8 mouse cellular contexts compared by ENCODE assay signal in the genomic region with DNA sequence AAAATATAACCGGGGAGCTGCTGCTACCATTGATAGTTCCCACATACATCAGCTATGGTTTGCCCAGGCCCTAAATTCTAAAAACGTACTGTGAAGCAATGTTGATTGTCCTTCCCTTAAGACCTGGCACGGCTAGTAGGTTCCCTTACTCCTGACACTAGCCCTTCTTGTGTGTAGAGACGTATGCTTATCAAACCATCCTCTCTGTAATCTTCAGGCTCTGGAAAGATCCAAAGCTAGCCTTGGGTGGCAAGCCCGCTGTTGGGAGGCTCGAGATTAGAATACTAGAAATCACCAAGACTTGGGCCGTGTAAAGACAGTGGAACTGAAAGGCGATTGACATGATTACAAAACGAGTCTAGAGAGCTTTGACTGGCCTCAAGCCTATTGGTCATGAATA. TPM values are rescaled to one million over a fixed set of nuclear protein-coding genes. Genes with fewer than 3 reads are reported as not detected.
DNase-seq lines count a peak whose midpoint lies in the region; ATAC-seq and TF ChIP-seq lines count a peak whose summit lies in the region.

No protein-coding gene starts in this region.

- H3K4me1 ChIP-seq in lung, adult 2 months (ENCODE audit: control insufficient read depth, insufficient read depth, low read length) = peaks cover 3% of the 10 kb centered on the region; the same call in 1 of the 2 replicates
- H3K4me1 ChIP-seq in embryonic facial prominence, embryonic 10.5 days = peaks cover 15% of the 10 kb centered on the region
- H3K4me1 ChIP-seq in intestine, postnatal 0 days (replicated peaks; ENCODE audit: control insufficient read depth, insufficient read depth, low read length) = peaks cover 5% of the 10 kb centered on the region; the same call in 1 of the 2 replicates
- peaks cover 22% of the 10 kb centered on the region for H3K4me1 ChIP-seq in neural tube, embryonic 13.5 days (replicated peaks)

- WGBS in lung, adult 2 months = 46% methylated on average over 9 of the region's 9 CpGs
- WGBS in embryonic facial prominence, embryonic 10.5 days = 74% methylated on average over 9 of the region's 9 CpGs
- WGBS in intestine, postnatal 0 days = 45% methylated on average over 9 of the region's 9 CpGs
- 71% methylated on average over 9 of the region's 9 CpGs for WGBS in neural tube, embryonic 13.5 days

- 0 out of 2 replicates have a peak overlapping the region, but pooled peaks have one; percentile 94 for H3K9ac ChIP-seq in intestine, postnatal 0 days (ENCODE audit: low read depth, low read length)
- H3K9ac ChIP-seq in neural tube, embryonic 13.5 days = peak overlapping the region; percentile 94

- no peaks in the 10 kb centered on the region for H3K27me3 ChIP-seq in embryonic facial prominence, embryonic 10.5 days (replicated peaks; ENCODE audit: low read depth, poor library complexity, severe bottlenecking)
- no peaks in the 10 kb centered on the region for H3K27me3 ChIP-seq in intestine, postnatal 0 days (replicated peaks; ENCODE audit: control insufficient read depth, insufficient read depth, low read length)
- H3K27me3 ChIP-seq in neural tube, embryonic 13.5 days = 0 out of 2 replicates have a peak, but pooled peaks cover 4% of the 10 kb centered on the region

- H3K9me3 ChIP-seq in embryonic facial prominence, embryonic 10.5 days = no peaks in the 10 kb centered on the region
- no peaks in the 10 kb centered on the region for H3K9me3 ChIP-seq in intestine, postnatal 0 days (ENCODE audit: control insufficient read depth)
- H3K9me3 ChIP-seq in neural tube, embryonic 13.5 days = no peaks in the 10 kb centered on the region

- no peak for TF ChIP-seq CTCF in lung, adult 2 months (IDR thresholded peaks at IDR 0.05; ENCODE audit: insufficient read depth, low read length)
- TF ChIP-seq CTCF in intestine, postnatal 0 days (IDR thresholded peaks at IDR 0.05; ENCODE audit: low read depth) = no peak

- peaks cover 41% of the 10 kb centered on the region for H3K36me3 ChIP-seq in embryonic facial prominence, embryonic 10.5 days (replicated peaks)
- H3K36me3 ChIP-seq in intestine, postnatal 0 days (ENCODE audit: control insufficient read depth, insufficient read depth) = peaks cover 20% of the 10 kb centered on the region
- H3K36me3 ChIP-seq in neural tube, embryonic 13.5 days = peaks cover 42% of the 10 kb centered on the region

- no peak for TF ChIP-seq POLR2A in lung, adult 2 months (IDR thresholded peaks at IDR 0.05; ENCODE audit: borderline replicate concordance, extremely low read depth, low read depth, low read length)

- H3K4me2 ChIP-seq in intestine, postnatal 0 days (replicated peaks; ENCODE audit: low read depth) = peak overlapping the region; percentile 94
- H3K4me2 ChIP-seq in neural tube, embryonic 13.5 days = peak overlapping the region; percentile 79

- peak overlapping the region; percentile 24 for H3K4me3 ChIP-seq in lung, adult 2 months (replicated peaks; ENCODE audit: extremely low read depth, low read depth, low read length)
- peak overlapping the region; percentile 92 for H3K4me3 ChIP-seq in embryonic facial prominence, embryonic 10.5 days
- H3K4me3 ChIP-seq in intestine, postnatal 0 days (ENCODE audit: low read depth, low read length) = peak overlapping the region; percentile 97
- peak overlapping the region; percentile 95 for H3K4me3 ChIP-seq in neural tube, embryonic 13.5 days

- no peak for ATAC-seq in intestine, postnatal 0 days
- no peak for ATAC-seq in neural tube, embryonic 13.5 days (ENCODE audit: low read depth)

- no peak overlapping the region for H3K27ac ChIP-seq in embryonic facial prominence, embryonic 10.5 days (replicated peaks)
- no peak overlapping the region for H3K27ac ChIP-seq in intestine, postnatal 0 days (ENCODE audit: low read depth, low read length)
- no peak overlapping the region for H3K27ac ChIP-seq in neural tube, embryonic 13.5 days (replicated peaks)

- DNase-seq in lung, adult 2 months = peak; percentile 14
- DNase-seq in lung, postnatal 4 days = no peak
- DNase-seq in embryonic facial prominence, embryonic 10.5 days (ENCODE audit: low spot score) = no peak
- no peak for DNase-seq in cerebellum, postnatal 4 days (ENCODE audit: low spot score in 2 of 2)
- no peak for DNase-seq in layer of hippocampus, adult 18-20 months (ENCODE audit: low spot score in 2 of 2)
- DNase-seq in right cerebral cortex, adult 18-20 months = no peak

RNA-seq across cellular contexts. Expression of gene Fam8a1, which starts 1.2 kb away (rescaled TPM):
- polyA plus RNA-seq in lung, adult 2 months (2012; rRNA removed) = 16.9 and 23.4 TPM in 2 replicates
- polyA plus RNA-seq in embryonic facial prominence, embryonic 10.5 days (2016; fragmentation: Nextera tagmentation; extraction: Ambion mirVana) = 5.8 and 7.1 TPM in 2 replicates
- 14.9 and 15.9 TPM in 2 replicates for polyA plus RNA-seq in intestine, postnatal 0 days (2015; fragmentation: Nextera tagmentation; extraction: Ambion mirVana)
- polyA plus RNA-seq in neural tube, embryonic 13.5 days (2015; fragmentation: Nextera tagmentation; extraction: Ambion mirVana) = 14.7 and 15.7 TPM in 2 replicates
- total RNA-seq in layer of hippocampus, adult 18-20 months (2021) = 10 to 100 TPM; 84.7 to 86.4 TPM

RNA-seq across cellular contexts. Expression of gene Nup153, which starts 57.2 kb away (rescaled TPM):
- 58.8 and 70.4 TPM in 2 replicates for polyA plus RNA-seq in lung, adult 2 months (2012; rRNA removed)
- polyA plus RNA-seq in embryonic facial prominence, embryonic 10.5 days (2016; fragmentation: Nextera tagmentation; extraction: Ambion mirVana) = 34.3 and 36.9 TPM in 2 replicates
- 6.5 and 8.3 TPM in 2 replicates for polyA plus RNA-seq in intestine, postnatal 0 days (2015; fragmentation: Nextera tagmentation; extraction: Ambion mirVana)
- polyA plus RNA-seq in neural tube, embryonic 13.5 days (2015; fragmentation: Nextera tagmentation; extraction: Ambion mirVana) = 17.8 and 21.9 TPM in 2 replicates
- 10 to 100 TPM; 57.5 to 58.6 TPM for total RNA-seq in layer of hippocampus, adult 18-20 months (2021)

Comparison
In these comparisons a context has a peak if more than half of its experiments do, and no peak if none do; other contexts are left out.
1. H3K4me3 ChIP-seq: peak in every context shown above with its lines; median percentile 97 in intestine, postnatal 0 days; 95 in neural tube, embryonic 13.5 days; 92 in embryonic facial prominence, embryonic 10.5 days; 24 in lung, adult 2 months.